Mouse (Mus musculus) lung, postnatal 36 days (tissue): Measurements from ENCODE around the gene Slc4a10.

Experiments
- DNase-seq: peaks from one replicate; pipeline ENCODE4 v3.0.0; 2022; ENCODE audit warnings: mixed read lengths

Gene Slc4a10

GRCm38 (mm10) chr2:62356606-62357005, 310.3 kb downstream of the Slc4a10 start:
- DNase-seq: no peak

- no peak for DNase-seq
These were observed 311.0 kb downstream of the Slc4a10 start for GRCm38 (mm10) chr2:62357259-62357658.

GRCm38 (mm10) chr2:62360872-62361271, 314.6 kb downstream of the Slc4a10 start:
- DNase-seq: no peak

GRCm38 (mm10) chr2:62361514-62361913, 315.3 kb downstream of the Slc4a10 start:
- DNase-seq: no peak

- DNase-seq: peak; percentile 48
These were observed 315.9 kb downstream of the Slc4a10 start for GRCm38 (mm10) chr2:62362211-62362610.

- DNase-seq: no peak
These were observed 317.3 kb downstream of the Slc4a10 start for GRCm38 (mm10) chr2:62363606-62364005.

- DNase-seq: no peak
These were observed 322.2 kb downstream of the Slc4a10 start for GRCm38 (mm10) chr2:62368349-62369053.

GRCm38 (mm10) chr2:62370048-62370447, 323.8 kb downstream of the Slc4a10 start:
- no peak for DNase-seq

GRCm38 (mm10) chr2:62373692-62374091, 327.4 kb downstream of the Slc4a10 start:
- no peak for DNase-seq
